19 mouse cellular contexts compared by ENCODE assay signal in the genomic region with DNA sequence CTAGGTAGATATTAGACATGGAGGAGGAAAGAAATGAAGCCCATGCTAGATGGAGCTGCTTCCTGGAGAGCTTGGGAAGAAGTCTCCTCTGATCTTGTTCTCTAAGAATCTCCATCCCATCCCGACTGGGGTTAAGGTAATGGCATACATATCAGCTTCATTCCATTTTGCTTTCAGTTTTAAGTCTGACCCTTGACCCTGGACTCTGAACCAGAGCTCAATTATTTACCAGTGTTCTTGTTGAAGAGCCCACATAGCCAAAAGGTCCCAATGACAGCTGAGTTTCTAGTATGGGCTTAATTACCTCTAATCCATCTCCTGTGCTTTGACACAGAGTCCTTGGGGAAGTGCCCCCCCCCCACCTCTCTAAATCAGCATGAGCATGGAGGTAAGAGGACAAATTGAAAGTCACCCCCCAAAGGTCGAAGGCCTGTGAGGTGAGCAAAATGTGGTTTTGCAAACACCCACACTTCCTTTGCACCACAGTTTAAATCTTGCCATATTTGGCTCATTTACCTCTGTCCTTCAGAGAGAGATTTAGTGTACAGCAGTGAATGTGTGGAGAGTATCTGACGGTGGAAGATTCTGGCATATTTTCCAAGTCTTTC.
DNase-seq lines count a peak whose midpoint lies in the region; ATAC-seq lines count a peak whose summit lies in the region.
"Had no signal": no experiment of that assay in that cellular context is flagged by ENCODE, and none has a peak within 500 bp of the region (broad histone marks: within the 10 kb centered on the region; RNA-seq: fewer than 3 reads in every experiment).

No protein-coding gene starts in this region.

- peak; percentile 30 for DNase-seq in embryo, embryonic 10 days (ENCODE audit: low spot score)
- no peak for DNase-seq in embryo, embryonic 9.5 days (ENCODE audit: extremely low spot score)
- peak; percentile 82 for DNase-seq in kidney, adult 9 months
- no peak for DNase-seq in kidney, adult 18-20 months
- DNase-seq in CD4-positive helper T cell, adult 2 months (ENCODE audit: low read depth, low spot score): peak; percentile 53
- no peak for DNase-seq in urinary bladder, postnatal 10 days (ENCODE audit: low spot score)
- no peak for DNase-seq in cerebellum, adult 8-10 months
- DNase-seq: adrenal gland, adult 2 months; cerebellum, adult 11 months; cerebellum, postnatal 10 days; gastrocnemius, postnatal 36 days; heart, adult 2 months; heart, postnatal 14 days; left cerebral cortex, postnatal 4 days; lung, adult 18-20 months; lung, postnatal 14 days; thymus, postnatal 25 days had no signal

- ATAC-seq in inflammation-experienced regulatory T-cells, adult 6 months: peak; percentile 78
- ATAC-seq: forebrain, embryonic 13.5 days had no signal

Comparison
In these comparisons a context has a peak if more than half of its experiments do, and no peak if none do; other contexts are left out.
1. DNase-seq: peak in embryo, embryonic 10 days (single experiment), kidney, adult 9 months (single experiment) and CD4-positive helper T cell, adult 2 months (single experiment); none in embryo, embryonic 9.5 days (single experiment), kidney, adult 18-20 months (single experiment), urinary bladder, postnatal 10 days (single experiment) and cerebellum, adult 8-10 months (single experiment).